In the genomic region with DNA sequence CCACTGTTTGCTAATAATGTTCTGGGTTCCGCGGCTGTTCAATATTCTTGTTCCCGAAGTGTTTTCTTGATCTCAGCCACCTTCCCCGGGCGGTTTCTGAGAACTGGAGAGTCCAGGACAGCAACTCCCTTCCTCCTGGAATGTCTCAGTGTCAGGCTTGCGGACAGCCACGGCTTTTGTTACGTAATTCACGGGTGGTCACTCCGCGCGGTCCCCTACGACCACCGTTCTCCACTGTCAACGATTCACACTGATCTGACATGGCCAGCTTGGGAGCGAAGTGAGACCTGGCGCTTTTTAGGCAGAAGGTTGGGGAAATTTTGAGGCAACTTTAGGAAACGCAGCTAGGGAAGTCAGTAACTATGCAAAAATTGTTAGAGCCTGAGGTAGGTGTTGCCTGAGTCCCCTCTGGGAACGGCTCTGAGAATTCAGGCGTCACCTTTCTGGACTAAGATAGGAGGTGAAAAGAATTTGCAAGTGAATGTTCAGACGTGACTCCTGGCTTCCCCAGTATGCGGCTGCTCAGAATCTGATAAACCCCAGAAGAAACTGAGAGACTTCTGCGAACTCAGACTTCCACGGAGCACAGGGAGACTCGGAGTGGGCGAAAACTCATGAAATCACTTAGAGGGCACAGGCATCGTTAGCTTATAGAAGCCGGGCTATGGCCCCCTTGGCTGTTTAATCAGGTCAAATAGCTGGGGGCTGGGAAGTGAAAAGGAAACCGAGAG, we compare ENCODE assay signal across 8 mouse cellular contexts. TPM values are rescaled to one million over a fixed set of nuclear protein-coding genes. Genes with fewer than 3 reads are reported as not detected.
DNase-seq lines count a peak whose midpoint lies in the region; ATAC-seq and TF ChIP-seq lines count a peak whose summit lies in the region.

No protein-coding gene starts in this region.

- no peak for ATAC-seq in midbrain, embryonic 14.5 days (ENCODE audit: low FRiP score, low TSS enrichment)

- no peaks in the 10 kb centered on the region for H3K9me3 ChIP-seq in midbrain, embryonic 14.5 days (ENCODE audit: control insufficient read depth, low read length)

- H3K27me3 ChIP-seq in midbrain, embryonic 14.5 days (ENCODE audit: control insufficient read depth, insufficient read depth, low read length): 0 out of 2 replicates have a peak, but pooled peaks cover 4% of the 10 kb centered on the region

- H3K9ac ChIP-seq in midbrain, embryonic 14.5 days (replicated peaks; ENCODE audit: low read length): peak overlapping the region; percentile 24; the same call in 1 of the 2 replicates

- DNase-seq in gastrocnemius, adult 2 months: peak; percentile 58
- no peak for DNase-seq in gastrocnemius, postnatal 14 days
- peak; percentile 65 for DNase-seq in R1 (ENCODE audit: low read depth, low spot score)
- peak; percentile 45 for DNase-seq in embryo, embryonic 9.5 days (ENCODE audit: extremely low spot score)
- peak; percentile 50 to 61 for DNase-seq in heart, postnatal 10 days
- DNase-seq in kidney, postnatal 4 days: peak; percentile 26 to 55
- no peak for DNase-seq in midbrain, embryonic 14.5 days
- DNase-seq in ovary, postnatal 14 days (ENCODE audit: low spot score): no peak

- H3K27ac ChIP-seq in gastrocnemius, adult 2 months: peak overlapping the region; percentile 93
- H3K27ac ChIP-seq in midbrain, embryonic 14.5 days (replicated peaks; ENCODE audit: low read depth, low read length): 0 out of 2 replicates have a peak overlapping the region, but pooled peaks have one; percentile 20

- no peaks in the 10 kb centered on the region for H3K36me3 ChIP-seq in midbrain, embryonic 14.5 days (ENCODE audit: control insufficient read depth, insufficient read depth, low read length)

- WGBS in midbrain, embryonic 14.5 days: under 1% methylated on average over 29 of the region's 29 CpGs

- peak overlapping the region; percentile 81 for H3K4me2 ChIP-seq in midbrain, embryonic 14.5 days (ENCODE audit: low read length)

- peaks cover 20% of the 10 kb centered on the region for H3K4me1 ChIP-seq in midbrain, embryonic 14.5 days (ENCODE audit: control insufficient read depth, insufficient read depth, low read length)

- peak overlapping the region; percentile 96 for H3K4me3 ChIP-seq in gastrocnemius, adult 2 months
- H3K4me3 ChIP-seq in midbrain, embryonic 14.5 days (replicated peaks; ENCODE audit: low read depth, low read length): peak overlapping the region; percentile 75

- TF ChIP-seq CTCF in gastrocnemius, adult 2 months (IDR thresholded peaks at IDR 0.05): no peak

- intact Hi-C loops in gastrocnemius, adult 2 months (cut with DNase I): no loop called here
- intact Hi-C loops in gastrocnemius, postnatal 14 days (cut with DNase I; ENCODE audit: low total_unique reads): no loop called here
- intact Hi-C loops in heart, postnatal 10 days (cut with DNase I): loop anchor here (5.0 kb wide), 2 partner anchors 76 to 161 kb away; no protein-coding TSS in a partner anchor

RNA-seq across cellular contexts. Expression of gene Dpf3, which starts 0.9 kb away (rescaled TPM):
- total RNA-seq in gastrocnemius, adult 2 months (2021): 10 to 100 TPM; 22.5 to 26.3 TPM
- 10 to 100 TPM; 18.7 to 19.5 TPM for total RNA-seq in gastrocnemius, postnatal 14 days (2021)
- 10 to 100 TPM; 17.3 to 18.1 TPM for total RNA-seq in heart, postnatal 10 days (2021)
- polyA plus RNA-seq in midbrain, embryonic 14.5 days (2014; fragmentation: Nextera tagmentation; extraction: Ambion mirVana): 28.9 and 30.1 TPM in 2 replicates

RNA-seq across cellular contexts. Expression of gene Dcaf4, which starts 31.9 kb away (rescaled TPM):
- 10 to 100 TPM; 18.0 to 24.5 TPM for total RNA-seq in gastrocnemius, adult 2 months (2021)
- 10 to 100 TPM; 21.2 to 25.8 TPM for total RNA-seq in gastrocnemius, postnatal 14 days (2021)
- total RNA-seq in heart, postnatal 10 days (2021): 10 to 100 TPM; 18.6 to 19.5 TPM
- polyA plus RNA-seq in midbrain, embryonic 14.5 days (2014; fragmentation: Nextera tagmentation; extraction: Ambion mirVana): 40.8 and 41.4 TPM in 2 replicates

Comparison
In these comparisons a context has a peak if more than half of its experiments do, and no peak if none do; other contexts are left out.
1. DNase-seq: peak in gastrocnemius, adult 2 months (single experiment), R1 (single experiment), embryo, embryonic 9.5 days (single experiment), heart, postnatal 10 days (2 of 2) and kidney, postnatal 4 days (2 of 2); none in gastrocnemius, postnatal 14 days (single experiment), midbrain, embryonic 14.5 days (single experiment) and ovary, postnatal 14 days (single experiment).